Mouse (Mus musculus): ENCODE measurements around the gene Foxo3. TPM values are rescaled to one million over a fixed set of nuclear protein-coding genes. Genes with fewer than 3 reads are reported as not detected.

Gene Foxo3
- polyA plus RNA-seq, 1 experiment from 2014 or later, result 22.9 TPM

- Histone ChIP-seq H3K4me3 (ENCODE audit: low read depth, low read length) (peak overlapping the region; percentile 85), H3K9me3 (ENCODE audit: low read length) (no peaks in the 10 kb centered on the region), H3K9ac (replicated peaks; ENCODE audit: low read depth) (peak overlapping the region; percentile 88), H3K27me3 (replicated peaks; ENCODE audit: insufficient read depth, low read length) (no peaks in the 10 kb centered on the region), H3K36me3 (ENCODE audit: insufficient read depth, low read length) (0 out of 2 replicates have a peak, but pooled peaks cover 5% of the 10 kb centered on the region), H3K27ac (ENCODE audit: low read length) (peak overlapping the region; percentile 96), H3K4me2 (replicated peaks; ENCODE audit: low read depth, low read length) (peak overlapping the region; percentile 98), H3K4me1 (ENCODE audit: insufficient read depth, low read depth, low read length) (peaks cover 32% of the 10 kb centered on the region)
- peak; percentile 86 for DNase-seq (ENCODE audit: low spot score)
- no peak for ATAC-seq
- WGBS, result 17% methylated on average over 21 of the region's 21 CpGs
- TF ChIP-seq CTCF (IDR thresholded peaks at IDR 0.05) (no peak), EP300 (IDR thresholded peaks at IDR 0.05) (peak; percentile 47; the same call in 1 of the 2 replicates)
Measured at GRCm38 (mm10) chr10:42273760-42274691, 2.5 kb downstream of the Foxo3 start.

GRCm38 (mm10) chr10:42273403-42273759, 3.2 kb downstream of the Foxo3 start:
- Histone ChIP-seq H3K27me3 (replicated peaks; ENCODE audit: insufficient read depth, low read length) (no peaks in the 10 kb centered on the region), H3K4me1 (ENCODE audit: insufficient read depth, low read depth, low read length) (peaks cover 30% of the 10 kb centered on the region), H3K27ac (ENCODE audit: low read length) (peak overlapping the region; percentile 96; the same call in 1 of the 2 replicates), H3K9ac (replicated peaks; ENCODE audit: low read depth) (no peak overlapping the region), H3K4me2 (replicated peaks; ENCODE audit: low read depth, low read length) (peak overlapping the region; percentile 98), H3K36me3 (ENCODE audit: insufficient read depth, low read length) (peaks cover 8% of the 10 kb centered on the region; the same call in 1 of the 2 replicates), H3K4me3 (ENCODE audit: low read depth, low read length) (peak overlapping the region; percentile 85), H3K9me3 (ENCODE audit: low read length) (no peaks in the 10 kb centered on the region)
- no peak for ATAC-seq
- WGBS, result 58% methylated on average over 6 of the region's 6 CpGs
- no peak for DNase-seq (ENCODE audit: low spot score)
- no peak for TF ChIP-seq CTCF (IDR thresholded peaks at IDR 0.05)
- no peak for TF ChIP-seq EP300 (IDR thresholded peaks at IDR 0.05)

- WGBS, result 49% methylated on average over 11 of the region's 11 CpGs
- H3K9ac ChIP-seq (replicated peaks; ENCODE audit: low read depth), result 0 out of 2 replicates have a peak overlapping the region, but pooled peaks have one; percentile 8
- H3K4me3 ChIP-seq (ENCODE audit: low read depth, low read length), result peak overlapping the region; percentile 14; the same call in 1 of the 2 replicates
- TF ChIP-seq EP300 (IDR thresholded peaks at IDR 0.05) (no peak), CTCF (IDR thresholded peaks at IDR 0.05) (no peak)
- DNase-seq (ENCODE audit: low spot score) (no peak), ATAC-seq (no peak)
- H3K27ac ChIP-seq (ENCODE audit: low read length), result peak overlapping the region; percentile 58
- H3K36me3 ChIP-seq (ENCODE audit: insufficient read depth, low read length), result peaks cover 15% of the 10 kb centered on the region; the same call in 1 of the 2 replicates
- no peaks in the 10 kb centered on the region for H3K9me3 ChIP-seq (ENCODE audit: low read length)
- H3K27me3 ChIP-seq (replicated peaks; ENCODE audit: insufficient read depth, low read length), result no peaks in the 10 kb centered on the region
- H3K4me2 ChIP-seq (replicated peaks; ENCODE audit: low read depth, low read length), result peak overlapping the region; percentile 43
- peaks cover 32% of the 10 kb centered on the region for H3K4me1 ChIP-seq (ENCODE audit: insufficient read depth, low read depth, low read length)
Measured at GRCm38 (mm10) chr10:42271454-42272230, 4.9 kb downstream of the Foxo3 start.

- WGBS, result 17% methylated on average over 10 of the region's 10 CpGs
- TF ChIP-seq CTCF (IDR thresholded peaks at IDR 0.05) (no peak), EP300 (IDR thresholded peaks at IDR 0.05) (0 out of 2 replicates have a peak, but pooled peaks have one; percentile 52)
- Histone ChIP-seq H3K27ac (ENCODE audit: low read length) (peak overlapping the region; percentile 57; the same call in 1 of the 2 replicates), H3K27me3 (replicated peaks; ENCODE audit: insufficient read depth, low read length) (no peaks in the 10 kb centered on the region), H3K9me3 (ENCODE audit: low read length) (no peaks in the 10 kb centered on the region), H3K36me3 (ENCODE audit: insufficient read depth, low read length) (peaks cover 26% of the 10 kb centered on the region; the same call in 1 of the 2 replicates), H3K4me3 (ENCODE audit: low read depth, low read length) (no peak overlapping the region), H3K4me1 (ENCODE audit: insufficient read depth, low read depth, low read length) (peaks cover 35% of the 10 kb centered on the region), H3K9ac (replicated peaks; ENCODE audit: low read depth) (no peak overlapping the region), H3K4me2 (replicated peaks; ENCODE audit: low read depth, low read length) (peak overlapping the region; percentile 17)
- peak; percentile 17 for ATAC-seq
- peak; percentile 92 for DNase-seq (ENCODE audit: low spot score)
Measured at GRCm38 (mm10) chr10:42270277-42271083, 6.1 kb downstream of the Foxo3 start.

GRCm38 (mm10) chr10:42269281-42270025, 7.1 kb downstream of the Foxo3 start:
- H3K4me3 ChIP-seq (ENCODE audit: low read depth, low read length), result no peak overlapping the region
- H3K27ac ChIP-seq (ENCODE audit: low read length), result peak overlapping the region; percentile 57
- peaks cover 35% of the 10 kb centered on the region for H3K4me1 ChIP-seq (ENCODE audit: insufficient read depth, low read depth, low read length)
- WGBS, result 38% methylated on average over 15 of the region's 15 CpGs
- H3K9me3 ChIP-seq (ENCODE audit: low read length), result no peaks in the 10 kb centered on the region
- TF ChIP-seq CTCF (IDR thresholded peaks at IDR 0.05) (no peak), EP300 (IDR thresholded peaks at IDR 0.05) (no peak)
- H3K36me3 ChIP-seq (ENCODE audit: insufficient read depth, low read length), result peaks cover 32% of the 10 kb centered on the region; the same call in 1 of the 2 replicates
- no peaks in the 10 kb centered on the region for H3K27me3 ChIP-seq (replicated peaks; ENCODE audit: insufficient read depth, low read length)
- DNase-seq (ENCODE audit: low spot score) (peak; percentile 89), ATAC-seq (peak; percentile 61)
- H3K4me2 ChIP-seq (replicated peaks; ENCODE audit: low read depth, low read length), result peak overlapping the region; percentile 33
- no peak overlapping the region for H3K9ac ChIP-seq (replicated peaks; ENCODE audit: low read depth)

Data from lung, postnatal 0 days (tissue).